Mouse (Mus musculus) liver, adult (tissue): Measurements from ENCODE around the gene Fkbp9.
A peak's percentile ranks its signal among the peaks of the same experiment; 100 is the strongest.

ENCODE experiments used
- GATA4 ChIP-seq: IDR thresholded peaks from 2 replicates; pipeline ENCODE4 v1.6.1; 2014; ENCODE audit warnings: mild to moderate bottlenecking, low read length; ENCODE audit not compliant: insufficient replicate concordance

Fkbp9 gene

GRCm38 (mm10) chr6:56908912-56909311 is 77.1 kb downstream of the Fkbp9 start:
- no peak for TF ChIP-seq GATA4

DNA sequence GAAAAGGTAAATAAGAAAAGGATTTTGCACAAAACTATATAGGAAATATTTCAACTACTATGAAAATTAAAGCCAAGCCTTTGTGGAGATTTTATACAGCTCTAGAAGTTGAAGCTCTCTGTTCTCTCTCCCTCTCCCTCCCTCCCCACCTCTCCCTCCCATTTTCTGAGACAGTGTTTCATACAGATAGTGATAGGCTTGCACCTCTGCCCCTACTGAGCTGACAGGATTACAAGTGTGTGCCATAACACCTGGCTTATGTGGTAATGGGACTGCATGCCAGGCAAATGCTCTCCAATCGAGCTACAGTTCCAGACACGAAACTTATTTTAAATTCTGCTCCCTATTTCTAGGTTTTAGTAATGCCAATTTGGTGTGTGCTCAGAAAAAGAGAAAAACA is 79.1 kb downstream of the Fkbp9 start:
- TF ChIP-seq GATA4, result no peak

DNA sequence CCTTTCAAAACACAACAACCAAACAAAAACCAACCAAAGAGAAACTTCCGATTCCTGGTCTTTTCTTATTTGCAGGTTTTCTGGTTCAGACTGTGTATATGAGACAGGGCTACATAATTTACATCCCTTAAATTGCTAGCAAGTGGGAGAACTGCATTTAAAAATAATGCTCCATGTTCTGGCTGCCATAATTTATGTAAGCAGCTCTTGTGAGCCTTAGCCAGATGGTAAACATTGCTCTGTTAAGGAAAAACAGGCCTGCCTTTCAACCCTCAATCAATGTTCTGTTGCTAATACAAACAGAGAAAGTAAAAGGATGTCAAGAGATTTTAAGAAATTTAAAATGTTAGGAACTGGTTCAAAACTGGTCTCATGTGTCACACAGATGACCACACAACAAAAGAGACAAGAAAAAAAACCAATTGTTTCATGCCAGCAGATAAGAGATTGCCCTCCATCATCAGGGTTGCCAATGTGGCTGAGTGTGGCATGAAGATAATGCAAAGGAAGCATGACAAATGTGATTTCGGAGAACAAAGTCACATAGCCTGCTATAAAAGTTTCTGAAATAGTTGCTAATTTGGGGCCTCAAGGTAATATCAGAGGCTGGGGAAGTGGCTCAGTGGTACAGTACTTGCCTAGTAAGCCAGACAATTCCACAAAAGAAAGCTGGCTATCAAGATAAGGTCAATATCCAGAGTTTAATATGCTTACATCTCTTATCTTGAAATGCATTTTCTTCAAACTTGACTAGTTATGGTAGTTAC is 81.4 kb downstream of the Fkbp9 start:
- TF ChIP-seq GATA4, result peak; percentile 37; the same call in 1 of the 2 replicates

DNA sequence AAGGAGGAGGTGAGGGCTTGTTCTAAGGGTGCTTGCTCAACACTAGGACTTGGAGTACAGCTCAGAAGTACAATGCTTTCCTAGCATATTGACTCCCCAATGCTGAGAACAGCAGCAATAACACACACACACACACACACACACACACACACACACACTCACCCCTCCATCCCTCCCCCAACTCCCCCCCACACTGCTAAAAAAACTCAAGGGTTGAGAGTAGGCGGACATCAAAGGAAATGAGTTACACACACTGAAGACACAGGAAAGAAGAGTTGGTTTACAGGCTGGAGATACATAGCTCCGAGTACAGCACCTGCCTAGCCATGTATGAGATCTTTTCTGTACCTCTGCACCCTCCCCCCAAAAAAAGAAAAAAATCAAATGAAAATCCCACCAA is 84.4 kb downstream of the Fkbp9 start:
- TF ChIP-seq GATA4, result no peak

DNA sequence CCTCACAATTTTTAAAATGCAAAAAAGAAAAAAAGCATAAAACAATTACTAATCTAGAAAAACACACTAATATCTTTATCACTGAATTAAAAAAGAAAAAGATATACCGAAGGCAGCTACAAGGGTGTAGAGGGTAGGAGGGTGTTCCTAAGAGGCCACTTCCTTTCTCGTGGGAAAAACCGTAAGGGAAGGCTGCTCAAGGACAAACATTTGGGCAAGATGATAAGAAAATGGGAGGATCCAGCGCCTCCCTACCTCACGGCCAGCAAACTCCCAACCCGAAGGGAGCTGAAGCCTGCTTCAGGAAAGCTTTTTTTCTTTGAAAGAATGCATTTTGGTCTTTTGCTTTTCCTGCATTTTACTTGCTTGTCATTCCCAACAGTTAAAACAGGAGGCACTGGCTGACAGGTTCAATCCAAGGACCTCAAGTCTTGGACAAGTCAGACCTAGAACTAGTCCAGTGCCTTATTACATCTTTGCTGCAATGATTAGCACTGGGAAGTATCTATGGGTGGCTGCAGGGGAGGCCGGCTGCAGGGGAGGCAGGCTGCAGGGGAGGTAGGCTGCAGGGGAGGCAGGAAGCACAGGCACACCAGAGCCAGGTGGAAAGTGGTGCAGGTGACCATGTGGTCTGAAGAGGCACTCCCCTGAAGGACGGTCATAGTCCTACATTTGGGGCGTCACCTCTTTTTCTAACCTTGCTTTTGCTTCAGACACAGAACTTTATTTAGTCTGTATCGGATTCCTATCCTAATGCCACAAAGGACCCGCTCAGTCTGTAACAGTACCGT is 85.9 kb downstream of the Fkbp9 start:
- TF ChIP-seq GATA4, result peak; percentile 77; the same call in 1 of the 2 replicates

- peak; percentile 82; the same call in 1 of the 2 replicates for TF ChIP-seq GATA4
These were observed 87.6 kb downstream of the Fkbp9 start for GRCm38 (mm10) chr6:56919330-56920044.

DNA sequence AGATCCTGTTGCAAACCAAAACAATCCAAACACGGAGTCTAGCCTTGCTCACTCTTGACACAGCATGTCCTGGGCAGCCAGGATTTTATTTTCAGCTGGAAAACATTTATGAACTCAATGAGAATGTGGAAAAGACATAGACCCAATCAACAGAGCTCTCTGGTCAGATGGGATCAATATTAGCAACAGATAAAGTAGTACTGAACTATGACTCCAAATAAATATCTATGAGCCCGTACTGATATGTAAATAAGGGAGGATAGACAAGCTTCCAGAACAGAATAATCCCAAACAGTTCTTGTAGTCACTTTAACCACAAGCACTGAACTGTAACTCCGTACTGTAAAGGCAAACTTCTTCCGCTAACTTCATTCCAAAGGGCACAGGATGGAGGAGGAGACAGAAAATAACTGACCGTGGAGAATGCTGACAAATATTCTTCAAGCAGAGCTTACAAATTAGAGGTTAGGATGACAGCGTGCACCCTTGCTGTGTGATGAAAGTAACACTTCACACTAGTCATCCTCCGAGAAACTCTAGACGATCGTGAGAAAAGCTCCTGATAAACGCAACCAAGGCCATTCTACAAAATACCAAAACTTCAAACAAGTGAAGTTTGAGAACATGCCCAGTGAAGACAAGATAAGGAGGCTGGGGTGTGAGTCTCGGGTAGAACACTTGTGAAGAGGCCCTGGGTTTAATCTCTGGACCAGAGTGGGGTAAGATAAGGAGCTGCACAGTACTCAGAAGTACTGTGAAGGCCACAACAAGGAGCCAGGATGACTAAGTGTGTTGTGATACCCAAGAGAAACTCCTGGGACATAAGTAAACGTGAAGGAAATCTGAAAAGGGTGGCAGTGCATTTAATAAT is 88.6 kb downstream of the Fkbp9 start:
- TF ChIP-seq GATA4, result peak; percentile 51; the same call in 1 of the 2 replicates

DNA sequence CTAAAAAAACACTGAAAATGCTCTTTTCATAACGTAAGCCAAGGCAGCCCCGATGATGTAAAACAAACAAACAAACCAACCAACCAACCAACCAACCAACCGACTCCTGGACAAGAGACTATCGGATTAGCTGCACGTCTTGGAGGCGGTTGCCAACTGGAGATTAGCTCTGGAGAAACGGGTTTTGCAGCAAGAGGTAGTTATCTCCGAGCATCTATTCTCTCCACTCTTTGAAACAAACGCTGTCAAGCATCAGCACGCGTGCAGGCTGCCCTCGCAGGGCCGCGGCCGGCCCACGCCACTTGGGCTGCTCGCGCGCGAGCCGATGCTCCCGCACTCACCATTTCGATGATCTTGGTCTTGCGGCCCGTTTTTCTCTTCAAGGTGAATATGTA is 91.5 kb downstream of the Fkbp9 start:
- TF ChIP-seq GATA4, result no peak; the same call in 1 of the 2 replicates

- no peak for TF ChIP-seq GATA4
These were observed 92.2 kb downstream of the Fkbp9 start, which contains the start of the genes Nt5c3 and Vmn1r4 for GRCm38 (mm10) chr6:56923726-56924707. Nt5c3 (minus strand) TSS chr6:56923932. Vmn1r4 (plus strand) TSS chr6:56924015.
